Mouse (Mus musculus) stomach, postnatal 0 days (tissue): ENCODE data around the gene Usp50. TPM values are rescaled to one million over a fixed set of nuclear protein-coding genes. Genes with fewer than 3 reads are reported as not detected.

Experiments used
- ATAC-seq: fragments of 200-750 bp; cut with Nextera tagmentation; 2 replicates; pipeline ENCODE4 v1.8.0; 2017; ENCODE audit not compliant: low FRiP score, low TSS enrichment
- DNase-seq: peaks from one replicate; pipeline ENCODE4 v3.0.0-alpha.2; 2016; ENCODE audit warnings: low spot score
- H3K27ac ChIP-seq: fragments of 300-500 bp; sonication (generic); replicated peaks from 2 replicates; pipeline ENCODE4 v1.5.1; 2014; ENCODE audit warnings: mild to moderate bottlenecking, control low read depth
- H3K27me3 ChIP-seq: fragments of 300-500 bp; sonication (generic); 2 replicates; pipeline ENCODE4 v1.6.1; 2014; ENCODE audit warnings: low read length; ENCODE audit not compliant: control insufficient read depth, insufficient read depth
- H3K36me3 ChIP-seq: fragments of 300-500 bp; sonication (generic); 2 replicates; pipeline ENCODE4 v1.6.1; 2014; ENCODE audit warnings: low read length, mixed read lengths; ENCODE audit not compliant: control insufficient read depth, insufficient read depth
- H3K4me1 ChIP-seq: fragments of 300-500 bp; sonication (generic); replicated peaks from 2 replicates; pipeline ENCODE4 v1.6.1; 2014; ENCODE audit warnings: antibody characterized with exemption; ENCODE audit not compliant: control insufficient read depth, insufficient read depth
- H3K4me2 ChIP-seq: fragments of 300-500 bp; sonication (generic); replicated peaks from 2 replicates; pipeline ENCODE4 v1.6.1; 2014; ENCODE audit warnings: low read depth, mild to moderate bottlenecking, control low read depth, moderate library complexity
- H3K4me3 ChIP-seq: fragments of 300-500 bp; sonication (generic); 2 replicates; pipeline ENCODE4 v1.5.1; 2014; ENCODE audit warnings: low read depth, low read length, control low read depth
- H3K9ac ChIP-seq: fragments of 300-500 bp; sonication (generic); 2 replicates; pipeline ENCODE4 v1.6.1; 2014; ENCODE audit warnings: mild to moderate bottlenecking, low read length, control low read depth, mixed read lengths
- H3K9me3 ChIP-seq: fragments of 300-500 bp; sonication (generic); 2 replicates; pipeline ENCODE4 v1.6.1; 2016; ENCODE audit warnings: low read length; ENCODE audit not compliant: control insufficient read depth
- CTCF ChIP-seq: IDR thresholded peaks from 2 replicates; pipeline ENCODE4 v1.5.1; 2016; ENCODE audit warnings: antibody characterized with exemption, low read depth, mild to moderate bottlenecking, moderate library complexity
- EP300 ChIP-seq: optimal IDR thresholded peaks from 2 replicates; pipeline ENCODE3; 2016; ENCODE audit warnings: antibody characterized with exemption
- WGBS: fragments of 180-500 bp; shearing (Covaris S2); extraction: QIAGEN DNeasy Blood & Tissue Kit; methylation state at CpG from one replicate; pipeline ENCODE4 v1.1.7; 2014; 5-methylcytosine and 5-hydroxymethylcytosine counted together
- polyA plus RNA-seq: library from polyadenylated mRNA; unstranded; fragments of >200 nt; fragmentation: Nextera tagmentation; extraction: Ambion mirVana; gene quantifications from 2 replicates; pipeline ENCODE4 v1.2.1, GENCODE M21; 2015

Usp50 gene
- polyA plus RNA-seq, 1 experiment from 2014 or later = 2.1 TPM

GRCm38 (mm10) chr2:126767599-126767998, 15.7 kb downstream of the Usp50 start:
- DNase-seq (no peak), ATAC-seq (no peak)
- Histone ChIP-seq H3K9me3 (no peaks in the 10 kb centered on the region), H3K27me3 (no peaks in the 10 kb centered on the region), H3K9ac (no peak overlapping the region), H3K4me2 (no peak overlapping the region), H3K36me3 (peaks cover 1% of the 10 kb centered on the region), H3K4me3 (no peak overlapping the region), H3K27ac (no peak overlapping the region), H3K4me1 (no peaks in the 10 kb centered on the region)
- 99% methylated on average over 3 of the region's 3 CpGs for WGBS
- TF ChIP-seq EP300 (no peak), CTCF (peak; percentile 15; the same call in 1 of the 2 replicates)

DNA sequence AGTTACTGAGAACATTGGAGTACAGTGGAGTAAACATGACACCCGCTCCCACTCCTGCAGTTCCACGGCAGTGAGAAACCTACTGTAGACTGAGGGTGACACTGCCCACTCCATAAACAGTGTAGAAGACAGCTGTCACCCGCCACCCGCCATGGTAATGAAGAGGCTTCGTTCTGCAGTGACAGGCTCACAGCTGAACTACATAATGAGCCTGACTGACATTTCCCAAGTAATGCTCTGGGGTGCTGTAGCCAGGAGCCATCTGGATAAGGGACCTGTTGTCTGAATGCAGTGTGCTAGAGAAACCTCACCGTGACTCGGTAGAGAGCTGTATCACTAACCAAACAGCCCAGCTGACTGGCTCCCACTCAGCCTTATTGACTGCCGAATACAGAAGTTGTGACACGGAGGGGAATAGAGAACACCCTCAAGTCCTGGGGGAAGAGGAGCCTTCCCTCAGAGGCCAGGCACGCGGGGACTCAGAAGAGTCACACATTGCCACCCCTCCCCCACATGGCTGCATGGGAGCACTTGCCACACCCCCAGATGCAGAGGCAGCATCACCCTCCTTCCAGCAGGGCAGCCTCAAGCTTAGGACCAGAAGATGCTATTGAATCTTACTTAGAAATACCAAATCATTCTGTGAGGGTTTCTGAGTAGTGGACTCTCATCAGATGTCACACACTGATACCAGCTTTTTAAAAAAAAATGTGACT, 17.2 kb downstream of the Usp50 start:
- WGBS = 41% methylated on average over 11 of the region's 11 CpGs
- Histone ChIP-seq H3K4me2 (no peak overlapping the region), H3K4me1 (no peaks in the 10 kb centered on the region), H3K27me3 (no peaks in the 10 kb centered on the region), H3K9me3 (no peaks in the 10 kb centered on the region), H3K9ac (no peak overlapping the region), H3K4me3 (no peak overlapping the region), H3K27ac (no peak overlapping the region), H3K36me3 (peaks cover 11% of the 10 kb centered on the region)
- TF ChIP-seq CTCF (no peak), EP300 (no peak)
- DNase-seq (peak; percentile 21), ATAC-seq (no peak)

DNA sequence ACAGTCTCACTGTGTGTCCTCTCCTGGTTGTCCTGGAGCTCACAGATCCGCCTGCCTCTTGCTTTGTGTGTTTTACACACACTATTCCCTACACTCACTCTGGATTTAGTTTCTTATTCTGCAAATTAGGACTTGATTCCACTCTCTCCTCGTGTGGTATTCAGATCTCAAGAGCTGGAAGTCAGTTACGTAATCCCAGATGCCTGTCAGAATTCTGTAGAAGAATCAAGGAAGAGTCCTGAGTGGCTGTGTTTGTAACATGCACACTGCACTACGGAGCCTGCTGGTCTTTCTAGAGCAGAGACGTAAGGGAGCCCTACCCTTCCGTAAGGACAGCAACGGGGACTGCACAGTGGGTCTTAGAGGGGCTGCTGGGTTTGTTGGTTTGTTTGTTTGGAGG, 23.9 kb downstream of the Usp50 start:
- no peak overlapping the region for H3K4me3 ChIP-seq
- H3K9me3 ChIP-seq = no peaks in the 10 kb centered on the region
- no peaks in the 10 kb centered on the region for H3K4me1 ChIP-seq
- H3K9ac ChIP-seq = no peak overlapping the region
- no peak overlapping the region for H3K27ac ChIP-seq
- 93% methylated on average over 7 of the region's 7 CpGs for WGBS
- H3K27me3 ChIP-seq = no peaks in the 10 kb centered on the region
- ATAC-seq = no peak
- DNase-seq = no peak
- no peak overlapping the region for H3K4me2 ChIP-seq
- no peak for TF ChIP-seq CTCF
- TF ChIP-seq EP300 = no peak
- H3K36me3 ChIP-seq = peaks cover 29% of the 10 kb centered on the region

DNA sequence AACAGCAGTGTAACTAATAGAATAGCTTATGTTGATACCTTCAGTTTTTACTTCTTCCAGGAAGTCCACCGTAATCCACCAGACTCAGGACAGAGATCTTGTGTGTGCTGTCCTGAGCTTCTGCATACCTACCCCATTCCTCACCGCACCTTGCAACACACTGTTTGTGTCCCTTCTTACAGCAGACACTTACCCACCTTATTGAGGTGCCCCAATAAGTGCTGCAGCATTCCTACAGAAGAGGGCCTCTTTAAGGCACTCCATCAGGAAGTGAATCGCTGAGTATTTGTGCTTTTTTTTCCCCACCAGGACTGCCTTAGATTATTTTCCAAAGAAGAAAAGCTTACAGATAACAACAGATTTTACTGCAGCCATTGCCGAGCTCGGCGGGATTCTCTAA, 27.6 kb downstream of the Usp50 start:
- Histone ChIP-seq H3K27me3 (no peaks in the 10 kb centered on the region), H3K36me3 (peaks cover 27% of the 10 kb centered on the region), H3K9me3 (no peaks in the 10 kb centered on the region), H3K4me1 (no peaks in the 10 kb centered on the region), H3K27ac (no peak overlapping the region), H3K9ac (no peak overlapping the region), H3K4me3 (no peak overlapping the region), H3K4me2 (no peak overlapping the region)
- DNase-seq = no peak
- 95% methylated on average over 6 of the region's 6 CpGs for WGBS
- TF ChIP-seq EP300 (no peak), CTCF (no peak)
- no peak for ATAC-seq

GRCm38 (mm10) chr2:126743389-126743788, 39.9 kb downstream of the Usp50 start:
- 87% methylated on average over 5 of the region's 5 CpGs for WGBS
- H3K27ac ChIP-seq = no peak overlapping the region
- no peak for DNase-seq
- H3K9ac ChIP-seq = no peak overlapping the region
- H3K4me1 ChIP-seq = no peaks in the 10 kb centered on the region
- H3K9me3 ChIP-seq = no peaks in the 10 kb centered on the region
- peaks cover 18% of the 10 kb centered on the region for H3K36me3 ChIP-seq
- H3K27me3 ChIP-seq = no peaks in the 10 kb centered on the region
- TF ChIP-seq EP300 = no peak
- no peak for TF ChIP-seq CTCF
- ATAC-seq = no peak
- no peak overlapping the region for H3K4me3 ChIP-seq
- H3K4me2 ChIP-seq = no peak overlapping the region

- WGBS = 81% methylated on average over 2 of the region's 2 CpGs
- Histone ChIP-seq H3K4me2 (no peak overlapping the region), H3K9me3 (no peaks in the 10 kb centered on the region), H3K27me3 (no peaks in the 10 kb centered on the region), H3K4me1 (no peaks in the 10 kb centered on the region), H3K27ac (no peak overlapping the region), H3K36me3 (peaks cover 12% of the 10 kb centered on the region), H3K4me3 (no peak overlapping the region), H3K9ac (no peak overlapping the region)
- ATAC-seq = no peak
- DNase-seq = no peak
- TF ChIP-seq CTCF = no peak
- TF ChIP-seq EP300 = no peak
These were observed 43.0 kb downstream of the Usp50 start for GRCm38 (mm10) chr2:126740314-126740713.
